Mouse (Mus musculus): ENCODE results near the gene Aldh18a1.

DNA sequence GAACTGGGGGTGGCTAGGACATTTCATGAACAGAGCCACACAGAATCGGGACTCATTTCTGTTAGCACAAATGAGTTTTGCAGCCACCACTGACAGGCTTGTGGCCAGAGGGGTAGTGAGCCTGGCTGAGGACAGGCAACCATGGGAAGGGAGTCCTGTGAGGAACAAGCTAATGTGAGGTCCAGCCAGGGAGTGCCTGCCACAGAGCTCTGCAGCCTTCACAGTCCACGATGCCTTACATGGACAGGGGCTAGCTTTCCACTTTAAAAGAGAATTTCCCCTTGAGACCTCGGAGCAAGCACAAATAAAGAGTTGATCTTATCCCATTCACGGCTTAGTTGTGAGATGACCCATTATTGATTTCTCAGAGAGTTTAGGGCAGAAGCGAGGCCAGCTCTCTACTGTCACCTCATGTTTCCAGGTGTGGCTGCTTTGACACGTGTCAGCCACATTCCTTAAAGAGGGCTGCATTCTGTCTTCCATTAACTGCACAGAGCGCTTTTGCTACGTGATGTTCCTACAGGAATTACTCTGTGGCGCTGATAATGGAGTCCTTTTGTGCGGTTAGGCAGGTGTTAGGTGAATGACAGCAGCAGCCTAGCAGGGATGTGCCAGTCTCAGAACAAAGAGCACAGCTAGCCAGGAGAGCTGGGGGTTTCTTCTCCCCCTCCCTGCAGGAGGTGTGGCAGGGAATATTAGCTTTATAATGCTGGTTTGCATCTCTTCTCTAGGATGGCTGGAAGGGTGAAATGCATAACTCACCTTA, 24.2 kb downstream of the Aldh18a1 start:
- TF ChIP-seq ZC3H11A (IDR thresholded peaks at IDR 0.05; ENCODE audit: borderline replicate concordance, low read depth, low read length): no peak
- no peak for TF ChIP-seq HCFC1 (IDR thresholded peaks at IDR 0.05; ENCODE audit: borderline replicate concordance, insufficient read depth, low read length)
- TF ChIP-seq CHD2 (IDR thresholded peaks at IDR 0.05; ENCODE audit: low read depth, low read length): no peak
- TF ChIP-seq MAFK (IDR thresholded peaks at IDR 0.05; ENCODE audit: insufficient read depth, low read depth, low read length): no peak

All from ES-E14 (cell line).